Mouse (Mus musculus): ENCODE measurements around the gene Vmn1r200. TPM values are rescaled to one million over a fixed set of nuclear protein-coding genes. Genes with fewer than 3 reads are reported as not detected.

The Vmn1r200 gene
- not detected for polyA plus RNA-seq (2014; fragmentation: Illumina TruSeq; extraction: RNeasy Lipid Tissue Mini Kit (QIAGEN cat#74804); ENCODE audit: low read depth, low replicate concordance)

GRCm38 (mm10) chr13:22390073-22390472, at the start of gene Vmn1r200:
TSS of gene Vmn1r200 (plus strand) at chr13:22390373.

GRCm38 (mm10) chr13:22350064-22350463, 40.1 kb upstream of the Vmn1r200 start, which contains the start of gene Vmn1r198:
TSS of gene Vmn1r198 (plus strand) at chr13:22350364.

GRCm38 (mm10) chr13:22379518-22379917, 10.7 kb upstream of the Vmn1r200 start, which contains the start of gene Vmn1r199:
TSS of gene Vmn1r199 (plus strand) at chr13:22379818.

Other genes starting within 250 kb of the Vmn1r200 start
- gene Vmn1r191, start 206.4 kb upstream of the Vmn1r200 start, polyA plus RNA-seq (2014; fragmentation: Illumina TruSeq; extraction: RNeasy Lipid Tissue Mini Kit (QIAGEN cat#74804); ENCODE audit: low read depth, low replicate concordance): not detected
- not detected for gene Vmn1r192, start 199.2 kb upstream of the Vmn1r200 start, polyA plus RNA-seq (2014; fragmentation: Illumina TruSeq; extraction: RNeasy Lipid Tissue Mini Kit (QIAGEN cat#74804); ENCODE audit: low read depth, low replicate concordance)
- gene Vmn1r193, start 167.2 kb upstream of the Vmn1r200 start, polyA plus RNA-seq (2014; fragmentation: Illumina TruSeq; extraction: RNeasy Lipid Tissue Mini Kit (QIAGEN cat#74804); ENCODE audit: low read depth, low replicate concordance): not detected
- gene Vmn1r194, start 146.2 kb upstream of the Vmn1r200 start, polyA plus RNA-seq (2014; fragmentation: Illumina TruSeq; extraction: RNeasy Lipid Tissue Mini Kit (QIAGEN cat#74804); ENCODE audit: low read depth, low replicate concordance): not detected
- not detected for gene Vmn1r195, start 119.9 kb upstream of the Vmn1r200 start, polyA plus RNA-seq (2014; fragmentation: Illumina TruSeq; extraction: RNeasy Lipid Tissue Mini Kit (QIAGEN cat#74804); ENCODE audit: low read depth, low replicate concordance)
- gene Vmn1r196, start 100.5 kb upstream of the Vmn1r200 start, polyA plus RNA-seq (2014; fragmentation: Illumina TruSeq; extraction: RNeasy Lipid Tissue Mini Kit (QIAGEN cat#74804); ENCODE audit: low read depth, low replicate concordance): not detected
- gene Vmn1r197, start 65.8 kb upstream of the Vmn1r200 start, polyA plus RNA-seq (2014; fragmentation: Illumina TruSeq; extraction: RNeasy Lipid Tissue Mini Kit (QIAGEN cat#74804); ENCODE audit: low read depth, low replicate concordance): not detected
- gene Vmn1r198, start 40.0 kb upstream of the Vmn1r200 start, polyA plus RNA-seq (2014; fragmentation: Illumina TruSeq; extraction: RNeasy Lipid Tissue Mini Kit (QIAGEN cat#74804); ENCODE audit: low read depth, low replicate concordance): not detected
- not detected for gene Vmn1r199, start 10.6 kb upstream of the Vmn1r200 start, polyA plus RNA-seq (2014; fragmentation: Illumina TruSeq; extraction: RNeasy Lipid Tissue Mini Kit (QIAGEN cat#74804); ENCODE audit: low read depth, low replicate concordance)
- not detected for gene Vmn1r201, start 81.5 kb downstream of the Vmn1r200 start, polyA plus RNA-seq (2014; fragmentation: Illumina TruSeq; extraction: RNeasy Lipid Tissue Mini Kit (QIAGEN cat#74804); ENCODE audit: low read depth, low replicate concordance)
- gene Vmn1r202, start 115.0 kb downstream of the Vmn1r200 start, polyA plus RNA-seq (2014; fragmentation: Illumina TruSeq; extraction: RNeasy Lipid Tissue Mini Kit (QIAGEN cat#74804); ENCODE audit: low read depth, low replicate concordance): not detected
- gene Vmn1r203, start 127.7 kb downstream of the Vmn1r200 start, polyA plus RNA-seq (2014; fragmentation: Illumina TruSeq; extraction: RNeasy Lipid Tissue Mini Kit (QIAGEN cat#74804); ENCODE audit: low read depth, low replicate concordance): not detected
- not detected for gene Vmn1r204, start 162.8 kb downstream of the Vmn1r200 start, polyA plus RNA-seq (2014; fragmentation: Illumina TruSeq; extraction: RNeasy Lipid Tissue Mini Kit (QIAGEN cat#74804); ENCODE audit: low read depth, low replicate concordance)
- gene Vmn1r205, start 202.6 kb downstream of the Vmn1r200 start, polyA plus RNA-seq (2014; fragmentation: Illumina TruSeq; extraction: RNeasy Lipid Tissue Mini Kit (QIAGEN cat#74804); ENCODE audit: low read depth, low replicate concordance): not detected
- not detected for gene Vmn1r206, start 233.9 kb downstream of the Vmn1r200 start, polyA plus RNA-seq (2014; fragmentation: Illumina TruSeq; extraction: RNeasy Lipid Tissue Mini Kit (QIAGEN cat#74804); ENCODE audit: low read depth, low replicate concordance)